Mouse (Mus musculus) adrenal gland, postnatal 10 days (tissue): ENCODE measurements around the gene Btbd17. TPM values are rescaled to one million over a fixed set of nuclear protein-coding genes. Genes with fewer than 3 reads are reported as not detected.
A peak's percentile ranks its signal among the peaks of the same experiment; 100 is the strongest.

ENCODE experiments used
- DNase-seq: peaks from one replicate; pipeline ENCODE4 v3.0.0; 2021; ENCODE audit warnings: mixed read lengths
- total RNA-seq, 2 experiments: library from RNA; stranded (reverse); gene quantifications; 2 replicates each; pipeline ENCODE4 v1.2.3; 2021

Gene Btbd17
- total RNA-seq, 2 experiments from 2014 or later = 0.21 to 0.33 TPM

DNA sequence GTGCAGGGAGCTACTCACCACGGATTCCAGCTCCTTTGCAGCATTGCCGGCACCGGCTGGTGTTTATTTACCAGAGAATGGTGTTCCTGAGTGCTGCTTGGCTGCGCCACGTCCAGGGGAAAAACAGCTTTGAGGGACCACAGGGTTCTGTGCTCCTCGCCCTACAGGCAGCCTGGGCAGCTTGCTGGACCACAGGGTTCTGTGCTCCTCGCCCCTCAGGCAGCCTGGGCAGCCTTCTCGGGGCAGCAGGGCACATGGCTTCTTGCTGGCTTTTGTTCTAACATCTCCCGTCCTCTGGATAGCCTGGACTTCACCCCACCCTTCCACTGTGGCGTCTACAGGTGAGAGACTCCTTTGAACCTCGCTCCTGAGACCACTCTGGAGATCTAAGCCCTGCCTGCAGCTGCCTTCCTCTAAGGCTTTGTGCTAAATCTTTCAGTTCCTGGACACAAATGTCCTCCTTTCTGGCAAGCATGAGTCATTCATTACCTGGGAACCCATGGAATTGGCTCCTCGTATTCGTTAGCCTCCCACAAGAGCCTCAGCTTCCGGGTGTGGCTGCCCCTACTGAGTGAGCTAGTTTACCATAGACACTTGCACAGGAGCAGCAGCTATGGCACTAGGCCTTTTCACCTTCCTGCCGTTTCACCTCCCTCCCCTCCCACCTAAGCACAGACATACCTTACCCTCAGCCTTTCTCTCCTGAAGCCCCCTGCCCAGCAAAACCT, 7.0 kb upstream of the Btbd17 start:
- DNase-seq = no peak

DNA sequence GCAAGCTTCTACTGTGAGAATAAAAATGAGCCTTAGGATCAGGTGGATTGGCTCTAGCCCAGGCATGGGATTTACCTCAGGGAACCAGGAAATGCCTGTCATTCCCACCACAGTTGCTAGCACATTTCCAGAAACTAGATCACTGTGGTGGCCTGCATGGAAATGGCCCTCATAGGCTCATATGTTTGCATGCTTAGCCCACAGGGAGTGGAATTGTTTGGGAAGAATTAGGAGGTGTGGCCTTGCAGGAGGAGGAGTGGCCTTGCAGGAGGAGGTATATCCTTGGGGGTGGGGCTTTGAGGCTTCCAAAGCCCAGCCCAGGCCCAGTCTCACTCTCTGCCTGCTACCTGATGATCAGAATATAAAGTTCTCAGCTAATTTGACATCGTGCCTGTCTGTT, 6.2 kb upstream of the Btbd17 start:
- no peak for DNase-seq

DNA sequence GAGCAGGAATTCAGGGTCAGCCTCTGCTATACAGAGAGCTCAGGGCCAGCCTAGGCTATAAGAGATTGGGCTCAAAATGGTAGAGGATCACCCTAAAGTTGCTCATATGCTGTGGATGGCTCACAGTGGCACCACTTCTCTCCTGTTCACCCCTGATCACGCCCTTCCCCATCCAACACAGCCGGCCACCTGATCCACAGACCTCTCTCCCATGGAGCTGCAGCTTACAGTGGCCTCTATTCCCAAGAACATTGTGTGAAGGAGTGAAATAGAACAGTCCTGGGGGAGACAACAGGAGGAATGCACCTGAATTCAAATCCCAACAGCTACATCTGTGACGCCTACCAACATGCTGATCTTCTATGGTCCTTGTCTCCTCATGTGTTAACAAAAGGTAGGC, 2.9 kb upstream of the Btbd17 start, which contains the start of gene Gpr142:
Gene Gpr142, plus strand, starts transcription at position 301 of the 400 bp plus-strand sequence.
- no peak for DNase-seq

- DNase-seq = no peak
Observed at GRCm38 (mm10) chr11:114797981-114798380, 2.2 kb upstream of the Btbd17 start.

DNA sequence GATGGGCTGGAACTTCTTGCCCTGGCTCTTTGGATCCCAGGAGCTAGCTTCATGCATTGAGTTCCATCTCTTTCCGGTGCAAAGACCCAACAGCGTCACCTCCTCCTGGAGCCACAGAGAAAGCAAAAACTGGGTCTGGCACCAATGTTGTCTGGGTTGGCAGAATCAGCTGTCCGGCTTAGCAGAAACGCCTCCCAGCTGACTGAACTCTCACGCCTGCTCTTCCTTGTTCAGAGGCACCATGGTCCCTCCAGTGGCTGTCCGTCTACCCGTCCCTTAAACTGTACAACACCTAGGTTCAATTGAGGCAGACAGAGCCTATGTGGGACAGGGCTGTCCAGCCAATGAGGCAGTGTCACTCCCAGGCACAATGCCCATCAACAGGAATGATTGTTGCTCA, 1.4 kb upstream of the Btbd17 start:
- DNase-seq = no peak

- peak; percentile 46 for DNase-seq
Observed at GRCm38 (mm10) chr11:114795231-114795746, 456 bp downstream of the Btbd17 start.

DNA sequence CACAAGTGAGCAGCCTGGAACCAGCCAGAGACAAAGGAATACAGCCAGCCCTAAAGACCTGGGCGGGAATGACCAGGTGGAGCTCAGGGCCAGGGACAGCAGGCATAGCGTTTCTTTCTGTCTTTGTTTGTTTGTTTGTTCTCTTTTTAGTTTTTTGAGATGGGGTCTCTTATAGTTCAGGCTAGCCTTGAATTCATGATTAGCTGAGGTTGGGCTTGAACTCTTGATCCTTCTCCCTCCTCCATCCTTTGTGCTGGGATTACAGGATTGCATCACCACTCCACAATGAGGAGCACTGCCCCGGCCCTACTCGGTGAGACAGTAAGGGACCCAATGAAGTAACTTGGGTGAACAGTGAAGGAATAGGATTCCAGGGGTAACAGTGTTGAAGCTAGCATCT, 1.1 kb downstream of the Btbd17 start:
- DNase-seq = no peak

DNA sequence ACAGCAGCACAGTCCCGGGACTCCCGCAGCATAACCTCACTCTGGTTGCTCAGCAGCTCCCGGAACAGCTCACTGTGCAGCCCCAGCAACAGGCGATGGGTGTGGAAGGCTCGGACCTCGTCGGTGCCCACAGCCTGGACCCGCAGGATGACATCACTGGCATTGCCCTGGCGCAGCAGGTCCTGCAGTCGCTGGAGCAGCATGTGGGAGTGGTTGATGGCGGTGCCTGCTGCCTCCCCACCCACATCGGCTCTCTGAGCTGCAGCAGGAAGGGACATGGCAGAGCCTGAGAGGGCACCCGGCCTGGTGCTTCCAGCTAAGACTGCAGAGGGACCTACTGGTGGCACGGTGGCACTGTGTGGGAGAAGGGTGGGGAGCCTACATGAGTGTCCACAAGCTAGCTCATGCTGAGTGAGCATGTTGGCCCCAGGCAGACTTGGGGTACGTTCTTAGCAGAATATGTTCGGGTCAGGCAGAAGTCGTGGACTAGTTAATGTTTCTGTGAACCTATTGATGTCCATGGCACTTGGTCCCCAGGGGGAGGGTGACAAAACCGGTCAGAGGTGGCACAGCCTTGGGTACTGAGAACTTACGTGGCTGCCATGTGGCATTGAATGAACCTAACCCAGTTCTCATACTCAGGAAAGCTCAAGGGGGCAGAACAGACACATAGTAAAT, 1.7 kb downstream of the Btbd17 start:
- DNase-seq = no peak

DNA sequence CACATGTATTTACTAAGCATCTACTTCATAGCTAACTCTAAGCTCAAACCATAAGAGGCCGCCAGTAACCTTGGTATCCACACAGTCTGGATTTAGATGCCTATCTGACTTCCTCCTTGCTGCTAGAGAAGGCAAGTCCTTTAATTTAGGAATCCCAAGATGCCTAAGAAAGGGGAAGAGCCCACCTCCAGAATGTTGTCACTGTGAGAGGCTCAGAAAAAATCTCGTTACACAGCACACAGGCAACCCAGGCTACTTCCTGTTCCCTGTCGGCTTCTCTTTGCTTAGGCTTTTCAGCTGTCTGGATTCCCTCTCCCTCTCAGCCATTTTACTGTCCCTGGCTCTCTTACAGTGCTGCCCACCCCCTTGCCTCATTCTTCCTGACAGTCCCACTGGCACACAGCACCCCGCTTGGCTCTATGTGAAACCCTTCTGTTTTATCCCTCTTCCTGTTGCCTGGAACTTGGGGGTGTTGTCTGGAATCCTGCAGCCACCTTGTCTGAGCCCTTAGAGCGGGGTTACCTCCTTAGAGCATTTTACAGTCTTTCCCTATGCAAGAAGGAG, 2.7 kb downstream of the Btbd17 start:
- no peak for DNase-seq

DNA sequence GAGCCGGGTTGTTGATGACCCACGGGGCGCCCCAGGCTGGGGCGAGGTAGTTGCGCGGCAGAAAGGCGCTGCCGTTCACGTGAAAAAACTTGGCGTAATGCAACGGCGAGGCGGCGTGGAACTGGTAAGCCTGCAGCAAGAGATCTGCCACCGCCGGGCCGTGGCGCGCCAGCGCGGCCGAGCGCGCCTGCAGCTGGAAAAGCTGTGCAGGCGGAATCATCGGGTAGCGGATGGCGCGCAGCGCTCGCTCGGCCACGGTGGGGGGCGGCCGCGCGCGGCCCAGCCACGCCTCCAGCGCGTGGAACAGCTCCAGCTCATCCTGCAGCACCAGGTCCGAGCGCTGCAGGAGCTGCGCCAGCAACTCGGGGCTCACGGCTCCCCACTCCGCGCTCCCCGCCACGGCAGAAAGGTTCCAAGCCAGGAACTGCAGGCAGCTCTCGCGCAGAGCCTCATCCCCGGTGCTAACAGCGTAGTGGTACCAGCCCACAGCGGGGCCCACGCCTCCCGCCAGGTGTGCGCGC, 3.8 kb downstream of the Btbd17 start:
- peak; percentile 32 for DNase-seq

DNA sequence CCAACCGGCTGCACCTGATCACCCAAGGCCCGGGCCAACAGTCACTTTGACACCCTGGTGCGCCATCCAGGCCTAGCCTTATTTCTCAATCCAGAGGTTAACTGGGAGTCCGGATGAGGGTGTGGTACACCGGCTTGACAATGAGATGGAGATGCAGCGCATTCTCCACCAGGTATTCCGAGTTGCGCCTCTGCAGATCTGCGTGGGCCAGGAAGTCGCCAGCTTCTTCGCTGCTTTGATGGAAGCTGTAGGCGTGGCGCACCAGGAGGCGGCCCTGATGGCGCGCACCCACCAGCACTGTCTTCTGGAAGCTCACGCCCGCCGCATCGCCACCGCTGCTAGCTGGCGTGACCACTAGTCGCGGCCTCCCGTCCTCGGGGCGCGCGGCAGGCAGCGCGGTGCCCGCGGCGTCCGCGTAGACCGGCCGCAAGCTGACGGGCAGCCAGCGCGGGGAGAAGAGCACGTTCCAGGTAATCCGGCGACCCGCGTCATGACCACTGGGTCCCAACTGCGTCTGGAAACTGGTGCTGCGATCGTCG, 4.3 kb downstream of the Btbd17 start:
- no peak for DNase-seq

DNA sequence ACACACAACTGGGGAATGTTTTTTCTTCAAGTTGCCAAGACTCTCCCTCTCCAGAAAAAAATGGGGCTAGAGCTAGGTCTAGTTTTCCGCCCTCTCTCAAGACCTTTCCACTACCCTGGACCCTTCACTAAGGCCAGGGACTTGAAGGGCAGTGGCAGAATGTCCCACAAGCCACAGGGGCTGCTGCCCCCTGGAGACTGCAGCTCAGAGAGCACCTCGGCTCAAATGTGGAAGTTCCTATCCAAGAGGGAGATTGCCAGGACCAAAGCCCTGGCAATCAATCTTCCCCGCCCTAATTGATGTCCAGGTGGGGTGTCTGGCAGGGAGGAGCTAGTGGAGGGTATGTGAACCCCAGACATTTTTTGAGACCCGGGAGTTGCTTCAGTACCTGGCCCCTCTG, 4.9 kb downstream of the Btbd17 start:
- DNase-seq = no peak

DNA sequence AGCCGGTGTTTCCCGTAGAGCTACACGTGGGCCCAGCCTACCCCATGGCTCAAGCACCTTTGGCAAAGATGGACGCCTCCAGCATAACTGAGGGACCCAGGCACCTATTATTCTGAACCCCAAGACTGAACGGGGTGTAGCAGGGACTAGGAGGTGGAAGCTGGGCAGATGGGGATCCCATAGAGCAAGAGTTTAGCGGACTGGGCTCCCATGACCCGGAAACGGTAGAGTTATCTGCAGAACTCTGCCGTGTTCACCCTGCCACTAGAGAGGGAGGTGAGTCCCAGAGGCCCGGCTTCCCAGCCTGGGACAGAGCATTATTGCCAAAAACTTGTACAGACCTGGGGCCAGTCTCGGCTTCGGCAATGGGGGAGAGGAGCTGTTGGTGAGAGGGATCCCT, 5.6 kb downstream of the Btbd17 start:
- no peak for DNase-seq

DNA sequence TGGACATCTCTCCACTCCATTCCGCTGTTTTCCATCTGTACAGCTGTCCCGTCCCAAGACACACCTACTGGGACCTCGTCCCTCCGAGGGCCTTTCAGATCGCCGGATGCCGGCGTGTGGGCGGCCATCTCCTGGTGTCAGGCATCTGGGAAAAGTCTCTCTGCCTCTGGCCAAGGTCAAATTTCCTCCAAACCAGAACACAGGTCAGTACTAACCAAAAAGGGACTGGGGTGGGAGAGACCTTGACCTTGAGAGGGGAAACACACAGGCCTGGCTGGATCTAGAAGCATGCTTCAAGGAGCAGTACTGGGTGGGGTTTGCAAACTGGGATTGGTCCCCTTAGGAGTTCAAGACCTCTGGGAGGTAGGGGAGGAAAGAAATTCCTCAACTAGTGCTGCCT, 6.0 kb downstream of the Btbd17 start:
- DNase-seq = no peak

DNA sequence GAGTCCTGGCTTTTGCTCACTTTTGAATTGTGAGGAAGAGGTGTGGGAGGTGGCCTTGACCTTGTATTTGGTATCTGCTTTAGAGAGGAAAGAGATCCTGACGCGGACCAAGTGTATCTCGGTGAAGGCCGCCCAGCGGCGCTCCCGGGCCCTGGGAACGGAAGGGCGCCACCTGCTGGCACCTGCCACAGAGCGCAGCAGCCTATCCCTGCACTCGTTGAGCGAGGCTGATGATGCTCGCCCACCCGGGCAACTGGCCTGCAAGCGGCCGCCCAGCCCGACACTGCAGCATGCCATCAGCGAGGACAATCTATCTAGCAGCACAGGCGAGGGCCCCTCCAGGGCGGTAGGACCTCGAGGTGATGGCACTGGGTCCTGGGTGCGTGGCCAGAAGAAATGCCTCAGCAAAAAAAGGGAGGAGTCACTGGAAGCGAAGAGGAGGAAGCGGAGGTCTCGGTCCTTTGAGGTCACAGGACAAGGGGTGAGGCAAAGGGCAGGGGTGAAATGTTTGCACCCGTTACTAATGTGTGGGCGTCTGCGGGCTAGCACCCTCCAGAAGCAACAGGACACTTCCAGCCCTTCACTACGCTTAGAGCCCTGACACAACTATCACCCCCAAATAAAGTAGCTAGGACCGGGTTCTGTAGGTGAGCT, 6.6 kb downstream of the Btbd17 start:
- peak; percentile 93 for DNase-seq

- DNase-seq = no peak
Observed at GRCm38 (mm10) chr11:114787611-114788010, 8.1 kb downstream of the Btbd17 start.

- peak; percentile 42 for DNase-seq
Observed at GRCm38 (mm10) chr11:114786326-114786725, 9.4 kb downstream of the Btbd17 start.

DNA sequence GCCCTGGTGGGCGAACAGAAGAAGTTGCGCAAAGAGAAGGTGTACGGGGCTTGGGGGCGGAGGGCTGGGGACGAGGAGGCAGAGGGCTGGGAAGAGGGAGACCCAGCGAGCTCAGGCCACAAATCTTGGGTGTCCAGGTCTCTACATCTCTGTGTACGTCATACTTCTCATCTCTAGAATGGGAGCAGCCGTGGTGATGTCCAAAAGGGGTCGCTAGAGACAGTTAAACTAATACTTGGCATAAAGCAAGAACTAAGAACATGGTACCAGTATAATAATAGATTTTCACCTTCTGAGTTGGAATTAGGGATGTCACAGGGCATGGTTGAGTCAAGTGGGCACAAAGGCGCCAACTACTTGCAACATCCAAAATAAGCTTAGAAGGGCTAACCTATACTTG, 9.9 kb downstream of the Btbd17 start:
- no peak for DNase-seq

DNA sequence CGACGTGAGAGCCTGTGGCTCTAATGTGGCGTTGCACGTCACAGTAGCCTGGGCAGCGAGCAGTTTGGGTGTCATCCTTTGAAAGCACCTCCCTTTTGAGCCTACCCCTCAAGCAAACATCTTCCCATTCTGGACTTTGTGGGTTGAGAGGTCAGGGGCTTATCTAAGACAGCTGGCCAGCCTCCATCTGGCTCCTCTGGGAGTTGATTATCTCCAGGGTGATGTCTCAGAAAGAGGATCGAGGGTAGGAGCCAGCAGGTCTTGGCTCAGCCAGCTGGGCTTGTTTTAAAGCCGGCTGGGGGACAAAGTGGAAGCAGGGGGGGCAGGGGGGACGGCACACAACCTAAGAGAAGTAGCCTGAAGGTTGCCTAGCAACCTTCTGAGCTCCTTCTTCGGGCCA, 15.7 kb downstream of the Btbd17 start:
- no peak for DNase-seq

GRCm38 (mm10) chr11:114771896-114772295, 23.8 kb downstream of the Btbd17 start:
- no peak for DNase-seq

DNA sequence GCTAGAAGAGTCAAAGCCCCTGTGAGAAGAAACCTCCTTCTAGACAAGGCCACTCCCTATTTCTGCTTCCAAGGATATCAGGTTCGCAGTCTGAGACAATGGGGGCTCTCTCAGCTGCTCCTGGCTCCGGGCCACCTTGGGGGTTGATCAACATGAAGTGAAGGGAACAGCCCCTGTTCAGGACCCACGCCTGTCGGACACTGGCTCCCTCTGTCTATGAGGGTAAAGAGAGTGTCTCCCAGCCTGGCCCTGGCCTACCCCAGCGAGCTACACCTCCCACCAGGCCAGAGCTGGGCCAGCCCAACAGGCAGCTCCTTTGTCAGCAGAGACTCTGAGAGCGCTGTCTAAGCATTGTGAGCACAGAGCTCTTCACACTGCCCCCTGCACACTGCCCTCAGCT, 25.8 kb downstream of the Btbd17 start:
- no peak for DNase-seq
